Mouse (Mus musculus) olfactory bulb, adult 2 months (tissue): ENCODE data around the gene Pde6d.

ENCODE experiments used
- CTCF ChIP-seq: fragments of 200-500 bp; IDR thresholded peaks from 2 replicates; pipeline ENCODE4 v1.5.1; 2012; ENCODE audit warnings: low read depth, mild to moderate bottlenecking, low read length, moderate library complexity; ENCODE audit not compliant: insufficient read depth
- POLR2A ChIP-seq: fragments of 200-500 bp; IDR thresholded peaks from 2 replicates; pipeline ENCODE4 v1.6.1; 2012; ENCODE audit warnings: mild to moderate bottlenecking, low read depth, low read length, moderate library complexity; ENCODE audit not compliant: insufficient read depth

DNA sequence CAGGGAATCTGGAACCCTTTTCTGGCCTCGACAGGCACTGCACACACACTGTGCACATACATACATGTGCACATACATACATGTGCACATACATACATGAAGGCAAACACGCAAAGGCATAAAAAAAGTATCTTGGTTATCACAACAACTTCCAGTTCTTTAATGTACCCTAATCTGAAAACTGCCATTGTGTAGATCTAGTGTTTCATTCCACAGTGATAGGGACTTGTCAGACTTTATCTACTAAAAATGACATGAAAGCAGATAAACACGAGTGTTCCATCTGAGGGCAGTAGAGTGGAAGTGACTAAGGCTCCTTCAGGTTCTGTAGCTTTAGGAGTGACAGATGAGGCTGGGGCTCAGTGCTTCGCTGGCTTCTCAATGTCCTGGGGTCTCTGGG is 31.1 kb downstream of the Pde6d start:
- no peak for TF ChIP-seq POLR2A
- no peak for TF ChIP-seq CTCF
